Mouse (Mus musculus) intestine, embryonic 16.5 days (tissue): Measurements from ENCODE around the gene Rad9b. TPM values are rescaled to one million over a fixed set of nuclear protein-coding genes. Genes with fewer than 3 reads are reported as not detected.
A peak's percentile ranks its signal among the peaks of the same experiment; 100 is the strongest.

Experiments used
- ATAC-seq: fragments of 200-750 bp; cut with Nextera tagmentation; 2 replicates; pipeline ENCODE4 v1.8.0; 2017; ENCODE audit warnings: moderate TSS enrichment, moderate library complexity
- H3K27ac ChIP-seq: fragments of 300-500 bp; sonication (generic); 2 replicates; pipeline ENCODE4 v1.5.1; 2014; ENCODE audit warnings: mild to moderate bottlenecking, low read length
- H3K27me3 ChIP-seq: fragments of 300-500 bp; sonication (generic); replicated peaks from 2 replicates; pipeline ENCODE4 v1.6.1; 2014; ENCODE audit warnings: low read length, control low read depth, mixed read lengths; ENCODE audit not compliant: control insufficient read depth, insufficient read depth
- H3K36me3 ChIP-seq: fragments of 300-500 bp; sonication (generic); 2 replicates; pipeline ENCODE4 v1.6.1; 2014; ENCODE audit warnings: low read length, control low read depth; ENCODE audit not compliant: control insufficient read depth, insufficient read depth
- H3K4me1 ChIP-seq: fragments of 300-500 bp; sonication (generic); 2 replicates; pipeline ENCODE4 v1.6.1; 2014; ENCODE audit warnings: low read length, control low read depth, mixed read lengths; ENCODE audit not compliant: control insufficient read depth, insufficient read depth
- H3K4me2 ChIP-seq: fragments of 300-500 bp; sonication (generic); 2 replicates; pipeline ENCODE4 v1.6.1; 2014; ENCODE audit warnings: low read depth, low read length, control low read depth
- H3K4me3 ChIP-seq: fragments of 300-500 bp; sonication (generic); 2 replicates; pipeline ENCODE4 v1.5.1; 2014; ENCODE audit warnings: mild to moderate bottlenecking, low read length
- H3K9ac ChIP-seq: fragments of 300-500 bp; sonication (generic); 2 replicates; pipeline ENCODE4 v1.6.1; 2014; ENCODE audit warnings: low read depth, low read length
- H3K9me3 ChIP-seq: fragments of 300-500 bp; sonication (generic); 2 replicates; pipeline ENCODE4 v1.6.1; 2016; ENCODE audit warnings: low read length, control low read depth; ENCODE audit not compliant: control insufficient read depth
- WGBS: fragments of 180-500 bp; shearing (Covaris S2); extraction: QIAGEN DNeasy Blood & Tissue Kit; methylation state at CpG from one replicate; pipeline ENCODE4 v1.1.7; 2014; 5-methylcytosine and 5-hydroxymethylcytosine counted together
- polyA plus RNA-seq: library from polyadenylated mRNA; unstranded; fragments of >200 nt; fragmentation: Nextera tagmentation; extraction: Ambion mirVana; gene quantifications from 2 replicates; pipeline ENCODE4 v1.2.1, GENCODE M21; 2015

Gene Rad9b
- polyA plus RNA-seq, 1 experiment from 2014 or later = 7.4 TPM

DNA sequence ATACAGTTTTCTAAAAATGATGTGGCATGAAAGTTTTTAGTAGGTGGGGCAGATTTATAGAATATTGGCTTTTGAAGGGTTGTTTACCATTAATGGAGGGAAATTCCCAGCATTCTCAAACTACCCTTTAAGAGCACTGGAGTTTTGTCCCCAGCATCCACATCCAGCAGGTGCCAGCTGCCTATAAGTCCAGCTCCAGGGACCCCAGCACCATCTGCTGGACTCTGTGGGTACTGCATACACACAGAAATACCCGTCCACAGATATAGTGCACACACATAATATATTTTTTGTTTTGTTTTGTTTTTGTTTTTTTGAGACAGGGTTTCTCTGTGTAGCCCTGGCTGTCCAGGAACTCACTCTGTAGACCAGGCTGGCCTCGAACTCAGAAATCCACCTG is 39.9 kb upstream of the Rad9b start:
- H3K9me3 ChIP-seq = no peaks in the 10 kb centered on the region
- peaks cover 6% of the 10 kb centered on the region; the same call in 1 of the 2 replicates for H3K36me3 ChIP-seq
- no peak overlapping the region for H3K4me3 ChIP-seq
- peaks cover 9% of the 10 kb centered on the region for H3K4me1 ChIP-seq
- H3K4me2 ChIP-seq = no peak overlapping the region
- no peak overlapping the region for H3K27ac ChIP-seq
- no peaks in the 10 kb centered on the region for H3K27me3 ChIP-seq
- WGBS = 58% methylated on average over 2 of the region's 2 CpGs
- no peak for ATAC-seq
- H3K9ac ChIP-seq = no peak overlapping the region

GRCm38 (mm10) chr5:122392227-122393004 is 38.4 kb upstream of the Rad9b start:
- peak overlapping the region; percentile 26; the same call in 1 of the 2 replicates for H3K27ac ChIP-seq
- H3K36me3 ChIP-seq = 0 out of 2 replicates have a peak, but pooled peaks cover 6% of the 10 kb centered on the region
- H3K4me1 ChIP-seq = peaks cover 9% of the 10 kb centered on the region
- H3K9ac ChIP-seq = peak overlapping the region; percentile 78
- peak overlapping the region; percentile 84 for H3K4me2 ChIP-seq
- H3K27me3 ChIP-seq = no peaks in the 10 kb centered on the region
- peak overlapping the region; percentile 74 for H3K4me3 ChIP-seq
- H3K9me3 ChIP-seq = no peaks in the 10 kb centered on the region
- WGBS = 12% methylated on average over 19 of the region's 19 CpGs
- ATAC-seq = peak; percentile 44

DNA sequence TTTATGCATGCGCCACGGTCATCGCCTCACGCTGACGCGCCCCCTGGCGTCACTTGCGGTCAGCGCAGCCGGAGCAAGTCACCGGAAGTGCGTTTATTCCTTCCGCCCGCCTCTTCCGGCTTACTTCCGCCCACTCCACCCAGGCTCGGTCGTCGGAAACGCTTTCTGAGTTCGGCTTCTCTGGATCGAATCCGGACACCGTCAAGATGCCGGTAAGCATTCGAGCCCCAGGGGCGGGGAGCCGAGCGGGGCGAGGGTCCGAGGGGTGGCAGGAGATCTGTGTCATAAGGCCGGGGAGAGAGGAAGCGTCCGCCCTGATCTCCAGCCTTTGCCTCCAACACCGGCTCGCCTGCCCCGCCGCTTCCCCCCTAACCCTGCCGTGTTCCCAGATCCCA is 37.8 kb upstream of the Rad9b start, which contains the start of gene Arpc3:
Gene Arpc3, plus strand, starts transcription at position 93 of the 395 bp plus-strand sequence.
- peak within 1 kb of the TSS; percentile 78 for H3K9ac ChIP-seq
- WGBS = under 1% methylated on average over 39 of the region's 39 CpGs
- peaks cover 9% of the 10 kb centered on the region for H3K4me1 ChIP-seq
- no peaks in the 10 kb centered on the region for H3K27me3 ChIP-seq
- peak within 1 kb of the TSS; percentile 84 for H3K4me2 ChIP-seq
- peak within 1 kb of the TSS; percentile 26 for H3K27ac ChIP-seq
- H3K9me3 ChIP-seq = no peaks in the 10 kb centered on the region
- 0 out of 2 replicates have a peak, but pooled peaks cover 3% of the 10 kb centered on the region for H3K36me3 ChIP-seq
- ATAC-seq = peak; percentile 93
- peak within 1 kb of the TSS; percentile 74 for H3K4me3 ChIP-seq

- 50% methylated on average over 16 of the region's 16 CpGs for WGBS
- H3K27ac ChIP-seq = no peak overlapping the region
- peak overlapping the region; percentile 78; the same call in 1 of the 2 replicates for H3K9ac ChIP-seq
- no peaks in the 10 kb centered on the region for H3K36me3 ChIP-seq
- 0 out of 2 replicates have a peak, but pooled peaks have one; percentile 6 for ATAC-seq
- no peaks in the 10 kb centered on the region for H3K27me3 ChIP-seq
- H3K4me3 ChIP-seq = peak overlapping the region; percentile 74
- H3K4me2 ChIP-seq = peak overlapping the region; percentile 84
- H3K9me3 ChIP-seq = no peaks in the 10 kb centered on the region
- H3K4me1 ChIP-seq = peaks cover 9% of the 10 kb centered on the region
Observed at GRCm38 (mm10) chr5:122391178-122391785, 37.2 kb upstream of the Rad9b start.

- no peak for ATAC-seq
- Histone ChIP-seq H3K4me3 (no peak overlapping the region), H3K4me2 (no peak overlapping the region), H3K27ac (no peak overlapping the region), H3K9me3 (no peaks in the 10 kb centered on the region), H3K27me3 (no peaks in the 10 kb centered on the region), H3K4me1 (peaks cover 9% of the 10 kb centered on the region), H3K9ac (no peak overlapping the region), H3K36me3 (no peaks in the 10 kb centered on the region)
Observed at GRCm38 (mm10) chr5:122390671-122391070, 36.6 kb upstream of the Rad9b start.

GRCm38 (mm10) chr5:122390006-122390405 is 36.0 kb upstream of the Rad9b start:
- Histone ChIP-seq H3K9ac (no peak overlapping the region), H3K4me3 (no peak overlapping the region), H3K4me2 (no peak overlapping the region), H3K9me3 (no peaks in the 10 kb centered on the region), H3K4me1 (peaks cover 9% of the 10 kb centered on the region), H3K27ac (no peak overlapping the region), H3K27me3 (no peaks in the 10 kb centered on the region), H3K36me3 (no peaks in the 10 kb centered on the region)
- WGBS = 91% methylated on average over 5 of the region's 5 CpGs
- no peak for ATAC-seq

DNA sequence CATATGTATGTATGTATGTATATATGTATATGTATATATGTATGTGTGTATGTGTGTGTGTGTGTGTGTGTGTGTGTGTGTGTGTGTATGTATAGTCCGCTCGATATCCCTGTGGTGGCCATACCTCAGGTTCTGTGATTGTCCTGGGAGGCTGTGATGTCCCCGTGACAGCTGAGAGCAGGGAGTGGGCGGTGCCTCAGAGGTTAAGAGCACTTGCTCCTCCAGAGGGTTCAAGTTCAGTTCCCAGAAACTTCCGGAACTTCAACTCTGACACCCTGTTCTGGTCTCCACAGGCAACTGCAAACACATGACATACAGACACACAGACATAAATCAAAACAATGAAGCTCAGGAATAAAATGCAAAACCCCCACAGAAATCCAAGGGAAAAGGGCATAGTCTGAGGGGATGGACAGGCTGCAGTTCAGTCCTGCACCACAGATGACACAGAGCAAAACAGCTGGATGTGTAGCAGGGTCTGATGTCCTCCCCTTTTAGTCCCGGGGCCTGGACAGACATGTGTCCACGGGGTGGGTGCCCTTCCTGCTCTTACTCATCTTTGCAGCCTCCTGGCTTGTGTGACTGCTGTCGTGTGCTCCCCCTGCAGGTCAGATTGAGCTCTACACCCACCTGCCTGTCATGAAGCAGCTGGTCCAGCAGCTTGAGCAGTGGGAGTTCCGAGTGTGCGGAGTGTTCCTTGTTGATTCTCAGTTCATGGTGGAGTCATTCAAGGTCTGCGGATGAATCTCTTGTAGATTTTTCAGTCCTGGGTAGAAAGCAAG is 25.5 kb upstream of the Rad9b start:
- Histone ChIP-seq H3K9ac (no peak overlapping the region), H3K36me3 (0 out of 2 replicates have a peak, but pooled peaks cover 6% of the 10 kb centered on the region), H3K4me3 (no peak overlapping the region), H3K27me3 (no peaks in the 10 kb centered on the region), H3K4me1 (no peaks in the 10 kb centered on the region), H3K9me3 (no peaks in the 10 kb centered on the region), H3K27ac (no peak overlapping the region), H3K4me2 (no peak overlapping the region)
- peak; percentile 46; the same call in 1 of the 2 replicates for ATAC-seq
- WGBS = 56% methylated on average over 11 of the region's 11 CpGs

DNA sequence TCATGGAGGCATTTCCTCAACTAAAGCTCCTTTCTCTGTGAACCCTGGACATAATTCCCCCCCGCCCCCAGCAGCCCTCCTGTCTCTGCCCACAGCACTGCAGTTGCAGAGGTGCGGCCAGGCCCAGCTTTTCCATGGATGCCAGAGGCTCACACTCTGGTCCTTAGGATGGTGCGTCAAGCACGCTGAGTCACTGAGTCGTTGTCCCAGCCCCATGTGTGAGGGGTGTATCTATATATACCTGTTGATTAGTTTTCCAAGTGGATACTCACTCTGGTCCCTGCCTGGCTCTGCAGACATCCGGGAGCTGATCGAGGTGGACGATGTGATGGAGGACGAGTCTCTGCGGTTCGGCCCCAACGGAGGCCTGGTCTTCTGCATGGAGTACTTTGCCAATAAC is 24.1 kb upstream of the Rad9b start:
- H3K4me2 ChIP-seq = no peak overlapping the region
- peaks cover 5% of the 10 kb centered on the region; the same call in 1 of the 2 replicates for H3K4me1 ChIP-seq
- H3K9ac ChIP-seq = no peak overlapping the region
- no peak for ATAC-seq
- no peaks in the 10 kb centered on the region for H3K27me3 ChIP-seq
- 0 out of 2 replicates have a peak, but pooled peaks cover 9% of the 10 kb centered on the region for H3K36me3 ChIP-seq
- no peak overlapping the region for H3K4me3 ChIP-seq
- no peaks in the 10 kb centered on the region for H3K9me3 ChIP-seq
- H3K27ac ChIP-seq = no peak overlapping the region
- WGBS = 93% methylated on average over 12 of the region's 12 CpGs
